Comparison of ENCODE assay signal across 29 mouse cellular contexts in the genomic region with DNA sequence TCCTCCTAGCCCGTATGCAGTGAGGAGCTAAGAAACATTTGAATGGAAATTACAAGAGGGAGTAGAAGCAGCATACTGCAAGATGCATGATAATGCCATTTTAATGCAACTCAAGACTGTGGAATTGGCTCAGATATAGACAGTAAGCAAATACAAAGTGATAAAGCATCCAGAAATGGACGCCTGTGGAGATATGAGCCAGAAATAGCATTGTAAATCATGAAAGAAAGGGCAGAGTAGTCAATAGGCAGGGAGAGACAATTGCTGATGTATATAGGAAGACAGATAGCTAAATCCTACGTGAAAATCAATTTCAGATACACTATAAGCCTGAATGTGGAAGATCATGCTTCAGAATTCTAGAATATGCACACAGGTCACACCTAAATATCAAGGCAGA. TPM values are rescaled to one million over a fixed set of nuclear protein-coding genes. Genes with fewer than 3 reads are reported as not detected.
DNase-seq lines count a peak whose midpoint lies in the region; ATAC-seq and TF ChIP-seq lines count a peak whose summit lies in the region.
"Had no signal": no experiment of that assay in that cellular context is flagged by ENCODE, and none has a peak within 500 bp of the region (broad histone marks: within the 10 kb centered on the region; RNA-seq: fewer than 3 reads in every experiment).

No protein-coding gene starts in this region.

- ATAC-seq in hindbrain, embryonic 13.5 days (ENCODE audit: low FRiP score), result 0 out of 2 replicates have a peak, but pooled peaks have one; percentile 46
- ATAC-seq in hindbrain, embryonic 11.5 days (ENCODE audit: low FRiP score), result no peak
- ATAC-seq in midbrain, embryonic 15.5 days (replicated peaks), result 0 out of 2 replicates have a peak, but pooled peaks have one; percentile 42
- ATAC-seq in midbrain, embryonic 13.5 days, result no peak
- peak; percentile 70 for ATAC-seq in neural tube, embryonic 15.5 days (ENCODE audit: low FRiP score)
- ATAC-seq: activated CD4-positive, CD25-positive, alpha-beta regulatory T cell, adult 4 months; CD4-positive, CD25-positive, alpha-beta regulatory T cell, adult 4 months; forebrain, embryonic 14.5 days; forebrain, embryonic 16.5 days; Patski had no signal

- no peak overlapping the region for H3K4me2 ChIP-seq in hindbrain, embryonic 13.5 days
- H3K4me2 ChIP-seq in hindbrain, embryonic 11.5 days (replicated peaks; ENCODE audit: low read depth, low read length), result no peak overlapping the region
- no peak overlapping the region for H3K4me2 ChIP-seq in midbrain, embryonic 15.5 days
- H3K4me2 ChIP-seq in midbrain, embryonic 13.5 days (replicated peaks), result no peak overlapping the region
- no peak overlapping the region for H3K4me2 ChIP-seq in neural tube, embryonic 15.5 days
- H3K4me2 ChIP-seq: embryonic facial prominence, embryonic 13.5 days; embryonic facial prominence, embryonic 15.5 days; forebrain, embryonic 12.5 days had no signal

- TF ChIP-seq CTCF in brain, embryonic 14.5 days (IDR thresholded peaks at IDR 0.05; ENCODE audit: borderline replicate concordance, extremely low read depth, insufficient read depth, insufficient read length), result no peak

- no peaks in the 10 kb centered on the region for H3K27me3 ChIP-seq in hindbrain, embryonic 13.5 days
- H3K27me3 ChIP-seq in hindbrain, embryonic 11.5 days (ENCODE audit: control insufficient read depth, insufficient read depth, low read length), result no peaks in the 10 kb centered on the region
- no peaks in the 10 kb centered on the region for H3K27me3 ChIP-seq in midbrain, embryonic 15.5 days (replicated peaks)
- no peaks in the 10 kb centered on the region for H3K27me3 ChIP-seq in midbrain, embryonic 13.5 days
- no peaks in the 10 kb centered on the region for H3K27me3 ChIP-seq in neural tube, embryonic 15.5 days (replicated peaks)
- H3K27me3 ChIP-seq: CH12.LX; embryonic facial prominence, embryonic 13.5 days; embryonic facial prominence, embryonic 15.5 days; forebrain, embryonic 12.5 days; Patski had no signal

- no peak overlapping the region for H3K4me3 ChIP-seq in hindbrain, embryonic 13.5 days
- no peak overlapping the region for H3K4me3 ChIP-seq in hindbrain, embryonic 11.5 days (ENCODE audit: low read depth, low read length)
- no peak overlapping the region for H3K4me3 ChIP-seq in midbrain, embryonic 15.5 days
- H3K4me3 ChIP-seq in midbrain, embryonic 13.5 days (replicated peaks), result no peak overlapping the region
- no peak overlapping the region for H3K4me3 ChIP-seq in neural tube, embryonic 15.5 days (replicated peaks)
- H3K4me3 ChIP-seq: embryonic facial prominence, embryonic 13.5 days; embryonic facial prominence, embryonic 15.5 days; erythroblast, embryonic 14.5 days; forebrain, embryonic 10.5 days; forebrain, embryonic 12.5 days had no signal

- no peak for TF ChIP-seq POLR2A in brain, embryonic 14.5 days (IDR thresholded peaks at IDR 0.05; ENCODE audit: borderline replicate concordance, extremely low read depth, insufficient read depth, insufficient read length, poor library complexity, severe bottlenecking)

- no peak for DNase-seq in hindbrain, embryonic 11.5 days (ENCODE audit: low spot score)
- DNase-seq in brain, embryonic 14.5 days (ENCODE audit: low read depth), result peak; percentile 7
- no peak for DNase-seq in cerebellum, postnatal 36 days
- DNase-seq: adrenal gland, adult 8-10 months; adrenal gland, postnatal 14 days; adrenal gland, postnatal 36 days; B cell, adult 2 months; cerebellum, adult 11 months; cerebellum, adult 18-20 months; cerebellum, adult 8-10 months; cerebellum, adult 9-11 months; cerebellum, postnatal 25 days; embryo, embryonic 11 days had no signal

- no peaks in the 10 kb centered on the region for H3K36me3 ChIP-seq in hindbrain, embryonic 13.5 days
- H3K36me3 ChIP-seq in hindbrain, embryonic 11.5 days (ENCODE audit: control insufficient read depth, insufficient read depth, low read length), result no peaks in the 10 kb centered on the region
- no peaks in the 10 kb centered on the region for H3K36me3 ChIP-seq in midbrain, embryonic 15.5 days (replicated peaks)
- no peaks in the 10 kb centered on the region for H3K36me3 ChIP-seq in midbrain, embryonic 13.5 days
- no peaks in the 10 kb centered on the region for H3K36me3 ChIP-seq in neural tube, embryonic 15.5 days
- H3K36me3 ChIP-seq: embryonic facial prominence, embryonic 13.5 days; embryonic facial prominence, embryonic 15.5 days; forebrain, embryonic 10.5 days; forebrain, embryonic 12.5 days; G1E had no signal

- peaks cover 2% of the 10 kb centered on the region; the same call in 1 of the 2 replicates for H3K4me1 ChIP-seq in hindbrain, embryonic 13.5 days (replicated peaks)
- no peaks in the 10 kb centered on the region for H3K4me1 ChIP-seq in hindbrain, embryonic 11.5 days (replicated peaks; ENCODE audit: control insufficient read depth, insufficient read depth, low read length)
- H3K4me1 ChIP-seq in midbrain, embryonic 15.5 days, result no peaks in the 10 kb centered on the region
- H3K4me1 ChIP-seq in midbrain, embryonic 13.5 days (replicated peaks), result 0 out of 2 replicates have a peak, but pooled peaks cover 2% of the 10 kb centered on the region
- H3K4me1 ChIP-seq in neural tube, embryonic 15.5 days, result no peaks in the 10 kb centered on the region
- H3K4me1 ChIP-seq: embryonic facial prominence, embryonic 15.5 days; forebrain, embryonic 12.5 days had no signal

- H3K9ac ChIP-seq in hindbrain, embryonic 13.5 days, result no peak overlapping the region
- no peak overlapping the region for H3K9ac ChIP-seq in hindbrain, embryonic 11.5 days (ENCODE audit: low read depth, low read length)
- H3K9ac ChIP-seq in midbrain, embryonic 15.5 days, result no peak overlapping the region
- H3K9ac ChIP-seq in midbrain, embryonic 13.5 days (replicated peaks), result no peak overlapping the region
- no peak overlapping the region for H3K9ac ChIP-seq in neural tube, embryonic 15.5 days (replicated peaks)
- H3K9ac ChIP-seq: embryonic facial prominence, embryonic 13.5 days; embryonic facial prominence, embryonic 15.5 days; forebrain, embryonic 12.5 days had no signal

- no peak overlapping the region for H3K27ac ChIP-seq in hindbrain, embryonic 13.5 days
- no peak overlapping the region for H3K27ac ChIP-seq in hindbrain, embryonic 11.5 days (ENCODE audit: low read depth, low read length)
- no peak overlapping the region for H3K27ac ChIP-seq in midbrain, embryonic 15.5 days
- H3K27ac ChIP-seq in midbrain, embryonic 13.5 days, result no peak overlapping the region
- H3K27ac ChIP-seq in neural tube, embryonic 15.5 days (replicated peaks), result no peak overlapping the region; the same call in 1 of the 2 replicates
- H3K27ac ChIP-seq: embryonic facial prominence, embryonic 13.5 days; embryonic facial prominence, embryonic 15.5 days; forebrain, embryonic 10.5 days; forebrain, embryonic 12.5 days had no signal

- no peaks in the 10 kb centered on the region for H3K9me3 ChIP-seq in hindbrain, embryonic 13.5 days
- no peaks in the 10 kb centered on the region for H3K9me3 ChIP-seq in hindbrain, embryonic 11.5 days (ENCODE audit: control insufficient read depth, low read length)
- no peaks in the 10 kb centered on the region for H3K9me3 ChIP-seq in midbrain, embryonic 15.5 days
- no peaks in the 10 kb centered on the region for H3K9me3 ChIP-seq in midbrain, embryonic 13.5 days
- no peaks in the 10 kb centered on the region for H3K9me3 ChIP-seq in neural tube, embryonic 15.5 days (replicated peaks)
- H3K9me3 ChIP-seq: embryonic facial prominence, embryonic 13.5 days; embryonic facial prominence, embryonic 15.5 days; forebrain, embryonic 10.5 days; forebrain, embryonic 12.5 days; G1E had no signal

- 54% methylated on average over 3 of the region's 3 CpGs for WGBS in hindbrain, embryonic 13.5 days
- WGBS in hindbrain, embryonic 11.5 days, result 79% methylated on average over 3 of the region's 3 CpGs
- WGBS in midbrain, embryonic 15.5 days, result 49% methylated on average over 3 of the region's 3 CpGs
- 63% methylated on average over 3 of the region's 3 CpGs for WGBS in midbrain, embryonic 13.5 days
- 49% methylated on average over 3 of the region's 3 CpGs for WGBS in neural tube, embryonic 15.5 days

RNA-seq across cellular contexts. Expression of gene Gm2115, which starts 26.5 kb away (rescaled TPM):
- 0.43 and 0.98 TPM in 2 replicates for polyA plus RNA-seq in hindbrain, embryonic 13.5 days (2015; fragmentation: Nextera tagmentation; extraction: Ambion mirVana)
- 0.06 and 0.36 TPM in 2 replicates for polyA plus RNA-seq in hindbrain, embryonic 11.5 days (2014; fragmentation: Nextera tagmentation; extraction: Ambion mirVana)
- 0.86 and 1.0 TPM in 2 replicates for polyA plus RNA-seq in midbrain, embryonic 15.5 days (2015; fragmentation: Nextera tagmentation; extraction: Ambion mirVana)
- 0.40 and 0.61 TPM in 2 replicates for polyA plus RNA-seq in midbrain, embryonic 13.5 days (2015; fragmentation: Nextera tagmentation; extraction: Ambion mirVana)
- polyA plus RNA-seq in brain, embryonic 14.5 days (2012; rRNA removed), result 0.61 and 1.1 TPM in 2 replicates
- polyA plus RNA-seq in neural tube, embryonic 15.5 days (2015; fragmentation: Nextera tagmentation; extraction: Ambion mirVana), result 3.8 and 4.2 TPM in 2 replicates
- polyA plus RNA-seq: erythroblast, embryonic 14.5 days; G1E had no signal

RNA-seq across cellular contexts. Expression of gene Fah, which starts 51.2 kb away (rescaled TPM):
- polyA plus RNA-seq in hindbrain, embryonic 13.5 days (2015; fragmentation: Nextera tagmentation; extraction: Ambion mirVana), result 5.3 and 6.7 TPM in 2 replicates
- 3.5 and 4.0 TPM in 2 replicates for polyA plus RNA-seq in hindbrain, embryonic 11.5 days (2014; fragmentation: Nextera tagmentation; extraction: Ambion mirVana)
- polyA plus RNA-seq in midbrain, embryonic 15.5 days (2015; fragmentation: Nextera tagmentation; extraction: Ambion mirVana), result 9.2 and 10.2 TPM in 2 replicates
- polyA plus RNA-seq in midbrain, embryonic 13.5 days (2015; fragmentation: Nextera tagmentation; extraction: Ambion mirVana), result 4.9 and 5.6 TPM in 2 replicates
- 13.3 and 16.4 TPM in 2 replicates for polyA plus RNA-seq in brain, embryonic 14.5 days (2012; rRNA removed)
- 12.3 and 12.6 TPM in 2 replicates for polyA plus RNA-seq in neural tube, embryonic 15.5 days (2015; fragmentation: Nextera tagmentation; extraction: Ambion mirVana)

Comparison
In these comparisons a context has a peak if more than half of its experiments do, and no peak if none do; other contexts are left out.
1. ATAC-seq: peak in hindbrain, embryonic 13.5 days (single experiment), midbrain, embryonic 15.5 days (single experiment) and neural tube, embryonic 15.5 days (single experiment); none in hindbrain, embryonic 11.5 days (single experiment) and midbrain, embryonic 13.5 days (single experiment).